Mouse (Mus musculus): Measurements from ENCODE around the gene Adam12. TPM values are rescaled to one million over a fixed set of nuclear protein-coding genes. Genes with fewer than 3 reads are reported as not detected.

Adam12 gene
- polyA plus RNA-seq, 1 experiment from 2014 or later = 0.57 TPM

GRCm38 (mm10) chr7:134159608-134160007 is 72.3 kb downstream of the Adam12 start:
- Histone ChIP-seq H3K27me3 (ENCODE audit: control insufficient read depth, insufficient read depth, low read length) (no peaks in the 10 kb centered on the region), H3K36me3 (ENCODE audit: control insufficient read depth, insufficient read depth, low read length) (no peaks in the 10 kb centered on the region), H3K9me3 (ENCODE audit: control insufficient read depth, low read length) (no peaks in the 10 kb centered on the region), H3K9ac (ENCODE audit: low read length) (no peak overlapping the region), H3K4me2 (replicated peaks; ENCODE audit: low read depth) (no peak overlapping the region), H3K4me1 (replicated peaks; ENCODE audit: control insufficient read depth, insufficient read depth) (no peaks in the 10 kb centered on the region), H3K4me3 (ENCODE audit: low read depth, low read length) (no peak overlapping the region), H3K27ac (replicated peaks) (no peak overlapping the region)
- ATAC-seq (ENCODE audit: low FRiP score, low TSS enrichment) (no peak), DNase-seq (ENCODE audit: low spot score) (no peak)
- 76% methylated on average over 7 of the region's 7 CpGs for WGBS
- TF ChIP-seq EP300 (optimal IDR thresholded peaks at IDR 0.05) (no peak), CTCF (IDR thresholded peaks at IDR 0.05; ENCODE audit: low read depth) (no peak)

GRCm38 (mm10) chr7:134151330-134151729 is 80.6 kb downstream of the Adam12 start:
- no peak for ATAC-seq (ENCODE audit: low FRiP score, low TSS enrichment)
- no peak overlapping the region for H3K4me3 ChIP-seq (ENCODE audit: low read depth, low read length)
- 73% methylated on average over 4 of the region's 4 CpGs for WGBS

GRCm38 (mm10) chr7:134150305-134150704 is 81.6 kb downstream of the Adam12 start:
- no peak overlapping the region for H3K9ac ChIP-seq (ENCODE audit: low read length)
- H3K9me3 ChIP-seq (ENCODE audit: control insufficient read depth, low read length) = no peaks in the 10 kb centered on the region
- no peak overlapping the region for H3K4me3 ChIP-seq (ENCODE audit: low read depth, low read length)
- DNase-seq (ENCODE audit: low spot score) = no peak
- no peaks in the 10 kb centered on the region for H3K27me3 ChIP-seq (ENCODE audit: control insufficient read depth, insufficient read depth, low read length)
- H3K36me3 ChIP-seq (ENCODE audit: control insufficient read depth, insufficient read depth, low read length) = no peaks in the 10 kb centered on the region
- no peak for ATAC-seq (ENCODE audit: low FRiP score, low TSS enrichment)
- 67% methylated on average over 8 of the region's 8 CpGs for WGBS
- TF ChIP-seq EP300 (optimal IDR thresholded peaks at IDR 0.05) (no peak), CTCF (IDR thresholded peaks at IDR 0.05; ENCODE audit: low read depth) (no peak)
- no peak overlapping the region for H3K27ac ChIP-seq (replicated peaks)
- no peaks in the 10 kb centered on the region for H3K4me1 ChIP-seq (replicated peaks; ENCODE audit: control insufficient read depth, insufficient read depth)
- H3K4me2 ChIP-seq (replicated peaks; ENCODE audit: low read depth) = no peak overlapping the region

More at GRCm38 (mm10) chr7:134151330-134151729, 80.6 kb downstream of the Adam12 start:
- H3K9ac ChIP-seq (ENCODE audit: low read length) = no peak overlapping the region
- no peak overlapping the region for H3K4me2 ChIP-seq (replicated peaks; ENCODE audit: low read depth)
- no peak for DNase-seq (ENCODE audit: low spot score)
- H3K27me3 ChIP-seq (ENCODE audit: control insufficient read depth, insufficient read depth, low read length) = no peaks in the 10 kb centered on the region
- H3K27ac ChIP-seq (replicated peaks) = no peak overlapping the region
- H3K9me3 ChIP-seq (ENCODE audit: control insufficient read depth, low read length) = no peaks in the 10 kb centered on the region
- no peaks in the 10 kb centered on the region for H3K36me3 ChIP-seq (ENCODE audit: control insufficient read depth, insufficient read depth, low read length)
- no peak for TF ChIP-seq CTCF (IDR thresholded peaks at IDR 0.05; ENCODE audit: low read depth)
- no peak for TF ChIP-seq EP300 (optimal IDR thresholded peaks at IDR 0.05)
- H3K4me1 ChIP-seq (replicated peaks; ENCODE audit: control insufficient read depth, insufficient read depth) = no peaks in the 10 kb centered on the region

- DNase-seq (ENCODE audit: low spot score) (no peak), ATAC-seq (ENCODE audit: low FRiP score, low TSS enrichment) (no peak)
- WGBS = 48% methylated on average over 6 of the region's 6 CpGs
- Histone ChIP-seq H3K36me3 (ENCODE audit: control insufficient read depth, insufficient read depth, low read length) (no peaks in the 10 kb centered on the region), H3K4me3 (ENCODE audit: low read depth, low read length) (no peak overlapping the region), H3K27ac (replicated peaks) (no peak overlapping the region), H3K9me3 (ENCODE audit: control insufficient read depth, low read length) (no peaks in the 10 kb centered on the region), H3K9ac (ENCODE audit: low read length) (no peak overlapping the region), H3K4me1 (replicated peaks; ENCODE audit: control insufficient read depth, insufficient read depth) (no peaks in the 10 kb centered on the region), H3K27me3 (ENCODE audit: control insufficient read depth, insufficient read depth, low read length) (no peaks in the 10 kb centered on the region), H3K4me2 (replicated peaks; ENCODE audit: low read depth) (no peak overlapping the region)
- TF ChIP-seq EP300 (optimal IDR thresholded peaks at IDR 0.05) (no peak), CTCF (IDR thresholded peaks at IDR 0.05; ENCODE audit: low read depth) (no peak)
Observed at GRCm38 (mm10) chr7:134149351-134149750, 82.6 kb downstream of the Adam12 start.

GRCm38 (mm10) chr7:134147561-134147960 is 84.4 kb downstream of the Adam12 start:
- WGBS = 75% methylated on average over 3 of the region's 3 CpGs
- no peak overlapping the region for H3K4me2 ChIP-seq (replicated peaks; ENCODE audit: low read depth)
- H3K9me3 ChIP-seq (ENCODE audit: control insufficient read depth, low read length) = no peaks in the 10 kb centered on the region
- DNase-seq (ENCODE audit: low spot score) (no peak), ATAC-seq (ENCODE audit: low FRiP score, low TSS enrichment) (no peak)
- no peak overlapping the region for H3K4me3 ChIP-seq (ENCODE audit: low read depth, low read length)
- H3K9ac ChIP-seq (ENCODE audit: low read length) = no peak overlapping the region
- H3K27me3 ChIP-seq (ENCODE audit: control insufficient read depth, insufficient read depth, low read length) = no peaks in the 10 kb centered on the region
- H3K27ac ChIP-seq (replicated peaks) = no peak overlapping the region
- no peaks in the 10 kb centered on the region for H3K36me3 ChIP-seq (ENCODE audit: control insufficient read depth, insufficient read depth, low read length)
- no peaks in the 10 kb centered on the region for H3K4me1 ChIP-seq (replicated peaks; ENCODE audit: control insufficient read depth, insufficient read depth)
- TF ChIP-seq EP300 (optimal IDR thresholded peaks at IDR 0.05) (no peak), CTCF (IDR thresholded peaks at IDR 0.05; ENCODE audit: low read depth) (no peak)

GRCm38 (mm10) chr7:134146821-134147220 is 85.1 kb downstream of the Adam12 start:
- DNase-seq (ENCODE audit: low spot score) (no peak), ATAC-seq (ENCODE audit: low FRiP score, low TSS enrichment) (no peak)
- Histone ChIP-seq H3K36me3 (ENCODE audit: control insufficient read depth, insufficient read depth, low read length) (no peaks in the 10 kb centered on the region), H3K4me2 (replicated peaks; ENCODE audit: low read depth) (no peak overlapping the region), H3K9ac (ENCODE audit: low read length) (no peak overlapping the region), H3K27me3 (ENCODE audit: control insufficient read depth, insufficient read depth, low read length) (no peaks in the 10 kb centered on the region), H3K4me1 (replicated peaks; ENCODE audit: control insufficient read depth, insufficient read depth) (no peaks in the 10 kb centered on the region), H3K9me3 (ENCODE audit: control insufficient read depth, low read length) (no peaks in the 10 kb centered on the region), H3K4me3 (ENCODE audit: low read depth, low read length) (no peak overlapping the region), H3K27ac (replicated peaks) (no peak overlapping the region)
- 96% methylated on average over 2 of the region's 2 CpGs for WGBS
- TF ChIP-seq CTCF (IDR thresholded peaks at IDR 0.05; ENCODE audit: low read depth) (no peak), EP300 (optimal IDR thresholded peaks at IDR 0.05) (no peak)

Measured in stomach, postnatal 0 days (tissue).